Mouse (Mus musculus) right cerebral cortex, postnatal 14 days (tissue): ENCODE measurements around the gene Ezh1.
"Not testable (repeated sequence)": the region's sequence is repeated elsewhere in the genome, so short reads cannot be mapped to it uniquely, and the experiment has no call there.

Source experiments
- DNase-seq: peaks from one replicate; pipeline ENCODE4 v3.0.0; 2022

Ezh1 gene

GRCm38 (mm10) chr11:101166357-101166756 is 59.9 kb downstream of the Ezh1 start:
- DNase-seq, result no peak

GRCm38 (mm10) chr11:101164677-101165580 is 61.3 kb downstream of the Ezh1 start:
- no peak for DNase-seq

- DNase-seq, result no peak
Measured at GRCm38 (mm10) chr11:101164351-101164665, 62.0 kb downstream of the Ezh1 start.

GRCm38 (mm10) chr11:101163476-101164350 is 62.5 kb downstream of the Ezh1 start:
- no peak for DNase-seq

GRCm38 (mm10) chr11:101162772-101163171 is 63.5 kb downstream of the Ezh1 start:
- DNase-seq, result no peak

GRCm38 (mm10) chr11:101162301-101162700 is 64.0 kb downstream of the Ezh1 start:
- no peak for DNase-seq

GRCm38 (mm10) chr11:101161551-101161950 is 64.7 kb downstream of the Ezh1 start:
- no peak for DNase-seq

GRCm38 (mm10) chr11:101160981-101161505 is 65.2 kb downstream of the Ezh1 start:
- DNase-seq, result not testable (repeated sequence)

GRCm38 (mm10) chr11:101160151-101160550 is 66.1 kb downstream of the Ezh1 start:
- DNase-seq, result not testable (repeated sequence)

- peak; percentile 75 for DNase-seq
Measured at GRCm38 (mm10) chr11:101155728-101156371, 70.4 kb downstream of the Ezh1 start, which contains the start of gene Tubg2. Gene Tubg2 (plus strand): TSS chr11:101155907.

GRCm38 (mm10) chr11:101155151-101155550 is 71.1 kb downstream of the Ezh1 start:
- DNase-seq, result no peak

- no peak for DNase-seq
Measured at GRCm38 (mm10) chr11:101154648-101155047, 71.6 kb downstream of the Ezh1 start.

GRCm38 (mm10) chr11:101152825-101153224 is 73.4 kb downstream of the Ezh1 start:
- no peak for DNase-seq

GRCm38 (mm10) chr11:101151063-101151462 is 75.2 kb downstream of the Ezh1 start:
- DNase-seq, result no peak

GRCm38 (mm10) chr11:101149178-101150105 is 76.8 kb downstream of the Ezh1 start:
- no peak for DNase-seq

GRCm38 (mm10) chr11:101148751-101149150 is 77.5 kb downstream of the Ezh1 start:
- no peak for DNase-seq

GRCm38 (mm10) chr11:101146377-101146776 is 79.9 kb downstream of the Ezh1 start:
- DNase-seq, result no peak

- DNase-seq, result no peak
Measured at GRCm38 (mm10) chr11:101143338-101144225, 82.7 kb downstream of the Ezh1 start.

- no peak for DNase-seq
Measured at GRCm38 (mm10) chr11:101142215-101142967, 83.9 kb downstream of the Ezh1 start.
